Mouse (Mus musculus): ENCODE measurements at regions not wholly inside any gene's neighbourhood (a gene's known extent, or its start where the extent isn't known, plus 50 kb on each side); places are given as distances from the start of the nearest gene placed in this dataset.

GRCm38 (mm10) chr12:65497602-65498001, 272.3 kb downstream of the Wdr20rt start:
- TF ChIP-seq CTCF (IDR thresholded peaks at IDR 0.05; ENCODE audit: low read depth) (no peak), EP300 (IDR thresholded peaks at IDR 0.05; ENCODE audit: low read depth) (no peak)

Measured in liver, embryonic 14.5 days (tissue).